Mouse (Mus musculus): Measurements from ENCODE around the gene Tnr. TPM values are rescaled to one million over a fixed set of nuclear protein-coding genes. Genes with fewer than 3 reads are reported as not detected.

Gene Tnr
- total and polyA plus RNA-seq, 3 experiments = not detected

GRCm38 (mm10) chr1:159819511-159819910 lies 295.9 kb downstream of the Tnr start:
- H3K4me3 ChIP-seq (replicated peaks in 1 of 3; ENCODE audit: low read depth in 2 of 3, low read length in 2 of 3, poor library complexity in 1 of 3) = no peak overlapping the region
- H3K9me3 ChIP-seq (replicated peaks; ENCODE audit: low read length) = no peaks in the 10 kb centered on the region
- H3K9ac ChIP-seq (ENCODE audit: insufficient read depth, low read depth) = no peak overlapping the region
- H3K79me2 ChIP-seq (replicated peaks; ENCODE audit: control insufficient read depth, extremely low read depth, insufficient read depth, poor library complexity, severe bottlenecking) = no peaks in the 10 kb centered on the region
- no peaks in the 10 kb centered on the region for H3K36me3 ChIP-seq (replicated peaks in 1 of 2; ENCODE audit: control insufficient read depth in 1 of 2, insufficient read depth in 1 of 2, low read length in 1 of 2)
- no peak for TF ChIP-seq TCF12 (IDR thresholded peaks at IDR 0.05; ENCODE audit: low read depth, low read length)
- no peak for TF ChIP-seq ZC3H11A (IDR thresholded peaks at IDR 0.05; ENCODE audit: low read depth, low read length)
- TF ChIP-seq EP300 (IDR thresholded peaks at IDR 0.05; ENCODE audit: low read length) = no peak
- no peak for TF ChIP-seq USF1 (IDR thresholded peaks at IDR 0.05; ENCODE audit: low read depth, low read length)
- TF ChIP-seq E2F4 (IDR thresholded peaks at IDR 0.05; ENCODE audit: insufficient replicate concordance, low read depth, low read length) = no peak
- no peak for TF ChIP-seq JUN (IDR thresholded peaks at IDR 0.05; ENCODE audit: insufficient read depth, low read depth, low read length)
- no peak for TF ChIP-seq UBTF (IDR thresholded peaks at IDR 0.05; ENCODE audit: low read depth, low read length)
- TF ChIP-seq RCOR1 (conservative IDR thresholded peaks at IDR 0.05; ENCODE audit: low read depth, low read length) = no peak
- no peak for TF ChIP-seq ZKSCAN1 (IDR thresholded peaks at IDR 0.05; ENCODE audit: borderline replicate concordance, low read depth, low read length)
- TF ChIP-seq MAZ (IDR thresholded peaks at IDR 0.05; ENCODE audit: low read depth, low read length) = no peak
- TF ChIP-seq KAT2A (IDR thresholded peaks at IDR 0.05; ENCODE audit: insufficient replicate concordance, low read length) = no peak
- TF ChIP-seq MEF2A (IDR thresholded peaks at IDR 0.05; ENCODE audit: borderline replicate concordance, low read depth, low read length) = no peak
- no peak overlapping the region for H3K27ac ChIP-seq (ENCODE audit: insufficient read depth, low read depth)
- peaks cover 0 to 2% of the 10 kb centered on the region in 2 experiments; a peak in 1 of 4 replicates for H3K4me1 ChIP-seq (ENCODE audit: control insufficient read depth in 1 of 2, insufficient read depth in 2 of 2)
- no peak for DNase-seq (ENCODE audit: extremely low read depth)
- in situ Hi-C loops (cut with MboI; ENCODE audit: low pct_ligation_motif_present, low pct_unique_long_range_greater_than_20kb, low sequenced_read_pairs) (no loop called here), dilution Hi-C loops (cut with MboI; ENCODE audit: extremely low pct_ligation_motif_present, extremely low pct_unique_long_range_greater_than_20kb, low sequenced_read_pairs) (no loop called here)
- H3K4me2 ChIP-seq (ENCODE audit: insufficient read depth, low read depth, poor library complexity, severe bottlenecking) = no peak overlapping the region
- H3K27me3 ChIP-seq (replicated peaks) = peaks cover 27% of the 10 kb centered on the region

DNA sequence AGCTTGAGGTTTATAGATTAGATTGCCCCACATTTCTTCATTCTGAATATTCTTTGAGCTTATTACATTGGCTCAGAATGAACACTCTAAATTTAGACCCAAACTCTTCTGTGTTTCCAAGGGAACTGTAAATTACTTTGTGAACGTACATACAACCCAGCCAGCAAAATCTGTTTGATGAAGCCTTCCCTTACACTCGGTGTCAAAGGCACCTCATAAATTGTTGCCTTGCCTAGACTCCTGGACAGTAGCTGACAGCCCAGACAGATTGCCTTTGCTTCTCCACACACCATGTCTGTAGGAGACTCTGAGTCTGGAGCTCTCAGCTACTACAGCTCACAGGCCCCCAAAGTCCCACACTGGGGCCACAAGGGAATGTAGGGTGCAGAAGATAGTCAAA lies 298.8 kb downstream of the Tnr start:
- peaks cover 37% of the 10 kb centered on the region for H3K27me3 ChIP-seq (replicated peaks)
- TF ChIP-seq ZC3H11A (IDR thresholded peaks at IDR 0.05; ENCODE audit: low read depth, low read length) = no peak
- TF ChIP-seq ZKSCAN1 (IDR thresholded peaks at IDR 0.05; ENCODE audit: borderline replicate concordance, low read depth, low read length) = no peak
- TF ChIP-seq ELF1 (IDR thresholded peaks at IDR 0.05; ENCODE audit: low read depth, low read length) = no peak
- no peak for TF ChIP-seq NRF1 (IDR thresholded peaks at IDR 0.05; ENCODE audit: low read depth, low read length)
- no peak for TF ChIP-seq TCF12 (IDR thresholded peaks at IDR 0.05; ENCODE audit: low read depth, low read length)
- no peak for TF ChIP-seq TBP (conservative IDR thresholded peaks at IDR 0.05; ENCODE audit: low read depth, low read length)
- TF ChIP-seq HCFC1 (IDR thresholded peaks at IDR 0.05; ENCODE audit: low read depth, low read length) = no peak
- no peak for TF ChIP-seq MAFK (IDR thresholded peaks at IDR 0.05; ENCODE audit: insufficient replicate concordance, low read length)
- TF ChIP-seq JUND (conservative IDR thresholded peaks at IDR 0.05; ENCODE audit: low read depth, low read length) = no peak
- no peak for TF ChIP-seq KAT2A (IDR thresholded peaks at IDR 0.05; ENCODE audit: insufficient replicate concordance, low read length)
- TF ChIP-seq RAD21 (IDR thresholded peaks at IDR 0.05; ENCODE audit: low read depth, low read length) = no peak
- no peak for TF ChIP-seq MXI1 (IDR thresholded peaks at IDR 0.05; ENCODE audit: low read depth, low read length)
- H3K4me3 ChIP-seq (replicated peaks in 1 of 3; ENCODE audit: low read depth in 2 of 3, low read length in 2 of 3, poor library complexity in 1 of 3) = no peak overlapping the region
- dilution Hi-C loops (cut with MboI; ENCODE audit: extremely low pct_ligation_motif_present, extremely low pct_unique_long_range_greater_than_20kb, low sequenced_read_pairs) = no loop called here
- in situ Hi-C loops (cut with MboI; ENCODE audit: low pct_ligation_motif_present, low pct_unique_long_range_greater_than_20kb, low sequenced_read_pairs) = no loop called here
- no peaks in the 10 kb centered on the region for H3K79me2 ChIP-seq (replicated peaks; ENCODE audit: control insufficient read depth, extremely low read depth, insufficient read depth, poor library complexity, severe bottlenecking)
- DNase-seq (ENCODE audit: extremely low read depth) = no peak
- no peaks in the 10 kb centered on the region for H3K9me3 ChIP-seq (replicated peaks; ENCODE audit: low read length)
- H3K4me1 ChIP-seq (ENCODE audit: control insufficient read depth in 1 of 2, insufficient read depth in 2 of 2) = no peaks in the 10 kb centered on the region
- H3K9ac ChIP-seq (ENCODE audit: insufficient read depth, low read depth) = no peak overlapping the region
- no peak overlapping the region for H3K4me2 ChIP-seq (ENCODE audit: insufficient read depth, low read depth, poor library complexity, severe bottlenecking)
- H3K27ac ChIP-seq (ENCODE audit: insufficient read depth, low read depth) = no peak overlapping the region
- H3K36me3 ChIP-seq (replicated peaks in 1 of 2; ENCODE audit: control insufficient read depth in 1 of 2, insufficient read depth in 1 of 2, low read length in 1 of 2) = no peaks in the 10 kb centered on the region

All from CH12.LX (cell line).